Mouse (Mus musculus) intestine, embryonic 14.5 days (tissue): ENCODE measurements around the gene Clasp1. TPM values are rescaled to one million over a fixed set of nuclear protein-coding genes. Genes with fewer than 3 reads are reported as not detected.

ENCODE experiments used
- ATAC-seq: fragments of 200-750 bp; cut with Nextera tagmentation; replicated peaks from 2 replicates; pipeline ENCODE4 v1.8.0; 2017; ENCODE audit warnings: low read depth, moderate number of reproducible peaks, moderate TSS enrichment, moderate library complexity; ENCODE audit not compliant: low FRiP score, low TSS enrichment
- DNase-seq: peaks from one replicate; pipeline ENCODE4 v3.0.0-alpha.2; 2018; ENCODE audit warnings: low spot score
- H3K27ac ChIP-seq: fragments of 300-500 bp; sonication (generic); 2 replicates; pipeline ENCODE4 v1.5.1; 2014; ENCODE audit warnings: low read depth, mild to moderate bottlenecking, control low read depth
- H3K27me3 ChIP-seq: fragments of 300-500 bp; sonication (generic); replicated peaks from 2 replicates; pipeline ENCODE4 v1.6.1; 2014; ENCODE audit warnings: low read length, control low read depth; ENCODE audit not compliant: control insufficient read depth, insufficient read depth
- H3K36me3 ChIP-seq: fragments of 300-500 bp; sonication (generic); 2 replicates; pipeline ENCODE4 v1.6.1; 2014; ENCODE audit warnings: low read length, control low read depth; ENCODE audit not compliant: control insufficient read depth, insufficient read depth
- H3K4me1 ChIP-seq: fragments of 300-500 bp; sonication (generic); replicated peaks from 2 replicates; pipeline ENCODE4 v1.6.1; 2014; ENCODE audit warnings: low read length, control low read depth, mixed read lengths; ENCODE audit not compliant: control insufficient read depth, insufficient read depth
- H3K4me2 ChIP-seq: fragments of 300-500 bp; sonication (generic); 2 replicates; pipeline ENCODE4 v1.6.1; 2014; ENCODE audit warnings: low read length
- H3K4me3 ChIP-seq: fragments of 300-500 bp; sonication (generic); 2 replicates; pipeline ENCODE4 v1.5.1; 2014; ENCODE audit warnings: low read depth, low read length, control low read depth, mixed read lengths
- H3K9ac ChIP-seq: fragments of 300-500 bp; sonication (generic); 2 replicates; pipeline ENCODE4 v1.6.1; 2014; ENCODE audit warnings: mild to moderate bottlenecking, low read length
- H3K9me3 ChIP-seq: fragments of 300-500 bp; sonication (generic); 2 replicates; pipeline ENCODE4 v1.6.1; 2016; ENCODE audit warnings: low read length, control low read depth; ENCODE audit not compliant: control insufficient read depth
- WGBS: fragments of 180-500 bp; shearing (Covaris S2); extraction: QIAGEN DNeasy Blood & Tissue Kit; methylation state at CpG from one replicate; pipeline ENCODE4 v1.1.7; 2014; 5-methylcytosine and 5-hydroxymethylcytosine counted together
- polyA plus RNA-seq: library from polyadenylated mRNA; unstranded; fragments of >200 nt; fragmentation: Nextera tagmentation; extraction: Ambion mirVana; gene quantifications from 2 replicates; pipeline ENCODE4 v1.2.1, GENCODE M21; 2014

Clasp1 gene
- polyA plus RNA-seq, 1 experiment from 2014 or later: 51.6 TPM

GRCm38 (mm10) chr1:118431548-118431947 is 42.7 kb downstream of the Clasp1 start:
- Histone ChIP-seq H3K27ac (no peak overlapping the region), H3K27me3 (no peaks in the 10 kb centered on the region), H3K9ac (no peak overlapping the region), H3K9me3 (no peaks in the 10 kb centered on the region), H3K4me3 (no peak overlapping the region), H3K4me2 (no peak overlapping the region), H3K36me3 (no peaks in the 10 kb centered on the region), H3K4me1 (no peaks in the 10 kb centered on the region; the same call in 1 of the 2 replicates)
- 90% methylated on average over 4 of the region's 4 CpGs for WGBS
- no peak for DNase-seq
- no peak for ATAC-seq

- Histone ChIP-seq H3K4me2 (no peak overlapping the region), H3K27me3 (no peaks in the 10 kb centered on the region), H3K4me3 (no peak overlapping the region), H3K36me3 (0 out of 2 replicates have a peak, but pooled peaks cover 5% of the 10 kb centered on the region), H3K4me1 (no peaks in the 10 kb centered on the region), H3K9me3 (no peaks in the 10 kb centered on the region), H3K27ac (peak overlapping the region; percentile 36; the same call in 1 of the 2 replicates), H3K9ac (no peak overlapping the region)
- DNase-seq (no peak), ATAC-seq (no peak)
- WGBS: 58% methylated on average over 10 of the region's 10 CpGs
Observed at GRCm38 (mm10) chr1:118435001-118435473, 46.2 kb downstream of the Clasp1 start.

- ATAC-seq: no peak
- Histone ChIP-seq H3K27ac (no peak overlapping the region), H3K4me1 (no peaks in the 10 kb centered on the region), H3K9me3 (no peaks in the 10 kb centered on the region), H3K27me3 (no peaks in the 10 kb centered on the region), H3K4me3 (no peak overlapping the region), H3K9ac (no peak overlapping the region), H3K36me3 (0 out of 2 replicates have a peak, but pooled peaks cover 5% of the 10 kb centered on the region), H3K4me2 (no peak overlapping the region)
- DNase-seq: no peak
- 98% methylated on average over 4 of the region's 4 CpGs for WGBS
Observed at GRCm38 (mm10) chr1:118437856-118438255, 49.0 kb downstream of the Clasp1 start.

- Histone ChIP-seq H3K9me3 (no peaks in the 10 kb centered on the region), H3K9ac (no peak overlapping the region), H3K27ac (no peak overlapping the region), H3K27me3 (no peaks in the 10 kb centered on the region), H3K4me3 (no peak overlapping the region), H3K4me2 (no peak overlapping the region), H3K4me1 (no peaks in the 10 kb centered on the region), H3K36me3 (0 out of 2 replicates have a peak, but pooled peaks cover 5% of the 10 kb centered on the region)
- ATAC-seq (no peak), DNase-seq (no peak)
Observed at GRCm38 (mm10) chr1:118438332-118438731, 49.5 kb downstream of the Clasp1 start.

- H3K36me3 ChIP-seq: 0 out of 2 replicates have a peak, but pooled peaks cover 5% of the 10 kb centered on the region
- no peak overlapping the region for H3K4me3 ChIP-seq
- H3K27ac ChIP-seq: no peak overlapping the region
- DNase-seq (no peak), ATAC-seq (no peak)
- no peaks in the 10 kb centered on the region for H3K4me1 ChIP-seq
- no peaks in the 10 kb centered on the region for H3K27me3 ChIP-seq
- no peak overlapping the region for H3K9ac ChIP-seq
- no peaks in the 10 kb centered on the region for H3K9me3 ChIP-seq
- 83% methylated on average over 1 of the region's 1 CpGs for WGBS
- no peak overlapping the region for H3K4me2 ChIP-seq
Observed at GRCm38 (mm10) chr1:118440547-118440946, 51.7 kb downstream of the Clasp1 start.

GRCm38 (mm10) chr1:118444420-118444819 is 55.6 kb downstream of the Clasp1 start:
- no peak for DNase-seq
- Histone ChIP-seq H3K4me1 (no peaks in the 10 kb centered on the region), H3K27ac (no peak overlapping the region), H3K27me3 (no peaks in the 10 kb centered on the region), H3K9ac (no peak overlapping the region), H3K4me3 (no peak overlapping the region), H3K36me3 (no peaks in the 10 kb centered on the region), H3K9me3 (no peaks in the 10 kb centered on the region), H3K4me2 (no peak overlapping the region)
- 74% methylated on average over 7 of the region's 7 CpGs for WGBS
- no peak for ATAC-seq

GRCm38 (mm10) chr1:118444988-118445387 is 56.1 kb downstream of the Clasp1 start:
- Histone ChIP-seq H3K4me3 (no peak overlapping the region), H3K4me1 (no peaks in the 10 kb centered on the region), H3K9ac (no peak overlapping the region), H3K36me3 (no peaks in the 10 kb centered on the region), H3K4me2 (no peak overlapping the region), H3K9me3 (no peaks in the 10 kb centered on the region), H3K27ac (no peak overlapping the region), H3K27me3 (no peaks in the 10 kb centered on the region)
- WGBS: 57% methylated on average over 3 of the region's 3 CpGs
- no peak for ATAC-seq
- no peak for DNase-seq

GRCm38 (mm10) chr1:118445441-118445840 is 56.6 kb downstream of the Clasp1 start:
- Histone ChIP-seq H3K4me1 (no peaks in the 10 kb centered on the region), H3K9me3 (no peaks in the 10 kb centered on the region), H3K36me3 (no peaks in the 10 kb centered on the region), H3K4me3 (no peak overlapping the region), H3K27ac (no peak overlapping the region), H3K27me3 (no peaks in the 10 kb centered on the region), H3K9ac (no peak overlapping the region), H3K4me2 (no peak overlapping the region)
- ATAC-seq (no peak), DNase-seq (no peak)
- 84% methylated on average over 6 of the region's 6 CpGs for WGBS

GRCm38 (mm10) chr1:118446006-118446405 is 57.1 kb downstream of the Clasp1 start:
- no peaks in the 10 kb centered on the region for H3K4me1 ChIP-seq
- no peaks in the 10 kb centered on the region for H3K9me3 ChIP-seq
- ATAC-seq (no peak), DNase-seq (no peak)
- no peak overlapping the region for H3K4me2 ChIP-seq
- no peak overlapping the region for H3K4me3 ChIP-seq
- WGBS: 86% methylated on average over 3 of the region's 3 CpGs
- no peak overlapping the region for H3K27ac ChIP-seq
- H3K36me3 ChIP-seq: no peaks in the 10 kb centered on the region
- no peak overlapping the region for H3K9ac ChIP-seq
- H3K27me3 ChIP-seq: no peaks in the 10 kb centered on the region
